Mouse (Mus musculus) thymus, postnatal 14 days (tissue): Measurements from ENCODE around the gene Endog.
"Not testable (repeated sequence)": the region's sequence is repeated elsewhere in the genome, so short reads cannot be mapped to it uniquely, and the experiment has no call there.

ENCODE experiments used
- DNase-seq: peaks from one replicate; pipeline ENCODE4 v3.0.0; 2021

Gene Endog

GRCm38 (mm10) chr2:30171997-30172382 lies 697 bp downstream of the Endog start:
- no peak for DNase-seq

- DNase-seq = no peak
Observed at GRCm38 (mm10) chr2:30173541-30174240, 2.4 kb downstream of the Endog start.

- no peak for DNase-seq
Observed at GRCm38 (mm10) chr2:30175897-30176296, 4.6 kb downstream of the Endog start.

- no peak for DNase-seq
Observed at GRCm38 (mm10) chr2:30176561-30176960, 5.3 kb downstream of the Endog start.

- peak; percentile 93 for DNase-seq
Observed at GRCm38 (mm10) chr2:30177700-30178675, 6.7 kb downstream of the Endog start, which contains the start of gene Spout1. Spout1 (minus strand) TSS chr2:30178459.

DNA sequence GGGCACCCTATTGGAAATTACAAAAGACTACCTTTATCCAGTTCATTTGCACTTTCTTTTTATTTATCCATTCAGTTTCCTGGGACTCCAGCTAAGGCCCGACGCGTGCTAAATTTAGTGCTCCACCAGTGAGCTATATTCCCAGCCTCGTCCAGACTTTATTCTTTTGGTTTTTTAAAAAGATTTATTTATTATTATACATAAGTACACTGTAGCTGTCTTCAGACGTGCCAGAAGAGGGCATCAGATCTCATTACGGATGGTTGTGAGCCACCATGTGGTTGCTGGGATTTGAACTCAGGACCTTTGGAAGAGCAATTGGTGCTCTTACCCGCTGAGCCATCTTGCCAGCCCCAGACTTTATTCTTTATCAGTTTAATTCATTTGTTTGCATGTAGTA lies 7.4 kb downstream of the Endog start:
- DNase-seq = not testable (repeated sequence)

GRCm38 (mm10) chr2:30182424-30182823 lies 11.1 kb downstream of the Endog start:
- DNase-seq = no peak

- DNase-seq = no peak
Observed at GRCm38 (mm10) chr2:30183721-30184120, 12.4 kb downstream of the Endog start.

DNA sequence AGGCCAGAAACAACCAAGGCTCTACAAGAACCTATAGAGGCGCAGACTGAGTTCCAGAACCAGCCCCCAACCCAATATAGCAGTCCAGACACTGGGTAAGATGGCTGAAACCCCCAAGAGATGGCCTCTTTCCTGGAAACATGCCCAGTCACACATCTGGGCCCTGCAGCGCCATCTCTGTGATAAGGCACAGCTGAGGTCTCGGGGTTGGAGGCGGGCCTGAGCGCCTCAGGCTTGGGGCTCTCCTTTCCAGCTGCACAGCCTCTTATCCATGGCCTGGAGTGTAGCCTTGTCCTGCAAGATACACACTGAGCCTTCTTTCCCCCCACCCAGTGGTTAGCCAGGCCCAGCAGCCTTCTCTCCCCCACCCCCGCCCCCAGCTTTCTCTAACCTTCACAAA lies 14.0 kb downstream of the Endog start:
- no peak for DNase-seq

DNA sequence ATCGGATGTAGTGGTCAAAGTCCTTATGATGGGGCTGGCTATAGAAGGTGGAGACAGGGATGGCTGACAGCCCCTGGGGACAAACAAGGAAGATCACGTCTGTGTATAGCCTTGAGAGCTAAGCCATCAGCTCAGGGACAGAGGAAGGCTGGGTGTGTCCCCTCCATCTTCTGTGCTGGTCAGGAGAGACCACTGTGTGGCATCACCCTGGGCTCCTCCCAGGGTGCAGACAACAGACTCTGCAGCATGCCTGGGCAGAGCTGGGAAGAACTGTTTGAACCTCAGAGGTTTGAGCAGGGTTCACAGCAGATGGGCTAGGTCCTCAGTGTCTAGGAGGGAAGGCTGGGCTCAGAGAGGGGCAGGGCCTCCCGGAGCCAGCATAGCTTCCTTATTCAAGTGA lies 14.4 kb downstream of the Endog start:
- no peak for DNase-seq

DNA sequence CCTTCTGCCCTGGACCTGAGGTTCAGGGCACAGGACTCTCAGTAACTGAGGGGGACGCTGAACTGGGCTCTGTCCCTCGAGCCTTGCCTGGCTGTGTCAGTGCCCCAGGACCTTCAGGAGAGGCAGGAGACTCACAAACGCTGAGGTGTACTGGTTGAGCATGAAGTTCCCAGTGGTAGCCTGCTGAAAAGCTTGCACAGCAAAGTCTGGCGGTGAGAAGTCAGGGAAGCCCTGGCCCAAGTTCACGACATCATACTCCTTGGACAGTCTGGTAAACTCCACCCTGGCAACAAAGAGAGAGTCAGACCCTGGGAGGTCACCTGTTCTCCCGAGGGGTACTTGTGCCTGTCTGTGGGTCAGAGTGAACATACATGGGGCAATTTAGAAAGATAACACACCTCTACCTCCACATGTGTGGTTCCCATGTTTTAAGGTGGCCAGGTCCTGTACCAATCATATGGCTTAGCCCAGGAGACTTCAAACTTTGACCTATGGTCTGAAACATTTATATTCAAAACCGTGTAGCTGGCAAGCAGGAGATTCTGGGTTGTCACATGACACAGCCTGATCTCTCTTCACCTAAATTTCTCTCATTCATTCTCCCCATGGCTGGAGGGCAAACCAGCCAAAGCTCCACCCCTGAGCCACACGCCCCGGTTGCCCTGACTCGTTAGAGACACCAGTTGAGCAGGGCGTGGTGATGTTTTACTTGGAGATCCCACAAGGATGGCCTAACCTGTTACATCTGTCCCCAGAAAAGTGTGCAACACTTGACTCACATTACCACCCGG lies 20.7 kb downstream of the Endog start:
- DNase-seq = no peak

DNA sequence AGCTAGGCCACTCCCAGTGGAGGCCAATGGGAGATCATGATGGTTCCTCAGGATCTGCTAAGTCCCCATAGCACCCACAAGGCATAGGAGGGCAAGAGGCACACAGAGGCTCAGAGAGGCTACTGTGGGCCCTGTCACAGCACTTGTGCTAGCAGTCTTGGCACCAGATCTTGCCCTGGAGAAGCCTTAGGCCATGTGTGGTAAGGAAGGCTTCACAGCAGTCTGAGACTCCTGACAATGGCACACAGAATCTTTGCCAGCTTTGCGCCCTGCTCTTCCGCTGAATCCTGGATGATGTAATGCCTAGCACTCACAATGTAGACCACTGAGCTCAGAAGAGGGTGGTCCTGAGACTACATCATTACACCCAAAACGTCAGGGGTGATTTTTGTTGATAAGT lies 23.4 kb downstream of the Endog start:
- no peak for DNase-seq

GRCm38 (mm10) chr2:30198021-30198420 lies 26.7 kb downstream of the Endog start:
- DNase-seq = no peak

GRCm38 (mm10) chr2:30199984-30200383 lies 28.7 kb downstream of the Endog start:
- DNase-seq = no peak

DNA sequence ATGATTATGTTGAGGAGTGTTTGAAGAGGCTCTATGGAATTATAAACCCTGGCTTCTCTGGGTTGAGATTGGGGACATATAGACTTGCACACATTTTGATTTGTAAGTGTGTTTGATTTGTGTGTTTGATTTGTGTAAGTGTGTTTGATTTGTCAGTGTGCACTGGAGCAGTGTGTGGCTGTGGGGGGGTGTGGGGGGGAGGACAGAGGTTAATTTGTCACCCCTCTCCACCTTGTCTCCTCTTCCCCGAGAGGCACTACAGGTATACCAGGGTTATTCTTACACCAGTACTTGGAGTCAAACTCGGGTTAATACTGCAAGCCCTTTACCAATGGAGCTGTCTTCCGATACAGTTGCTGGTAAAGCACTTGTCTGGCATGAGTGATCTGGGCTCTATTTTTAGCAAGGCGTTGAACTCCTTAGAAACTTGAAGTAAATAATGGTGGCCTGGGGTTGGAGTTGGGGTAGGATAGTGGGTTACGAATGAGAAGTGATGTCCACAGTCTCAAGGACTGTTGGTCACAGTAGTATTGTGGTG lies 29.2 kb downstream of the Endog start:
- no peak for DNase-seq

GRCm38 (mm10) chr2:30203439-30203838 lies 32.1 kb downstream of the Endog start:
- DNase-seq = peak; percentile 37

- DNase-seq = no peak
Observed at GRCm38 (mm10) chr2:30205255-30205628, 33.9 kb downstream of the Endog start.

- peak; percentile 93 for DNase-seq
Observed at GRCm38 (mm10) chr2:30205629-30206357, 34.5 kb downstream of the Endog start, which contains the start of gene Kyat1. Kyat1 (minus strand) TSS chr2:30205847.

DNA sequence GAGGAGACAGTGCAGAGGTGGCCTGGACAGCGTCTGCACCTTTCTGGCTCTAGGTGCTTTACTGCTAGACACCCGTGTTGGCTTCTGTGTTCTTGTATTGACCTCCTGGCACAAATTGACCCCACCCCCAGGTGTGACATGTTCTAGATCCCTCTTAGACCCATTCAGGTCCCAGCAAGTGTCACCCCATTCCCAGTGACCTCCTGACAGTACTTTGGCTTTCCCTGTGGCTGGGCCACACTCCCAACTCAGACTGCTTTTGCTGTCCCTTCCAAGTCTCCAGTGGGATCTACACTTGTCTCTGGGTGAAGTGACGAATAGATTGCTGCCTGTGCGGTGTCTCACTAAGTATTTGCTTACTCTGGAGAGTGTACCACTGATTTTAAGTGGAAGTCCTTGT lies 36.1 kb downstream of the Endog start:
- DNase-seq = no peak

DNA sequence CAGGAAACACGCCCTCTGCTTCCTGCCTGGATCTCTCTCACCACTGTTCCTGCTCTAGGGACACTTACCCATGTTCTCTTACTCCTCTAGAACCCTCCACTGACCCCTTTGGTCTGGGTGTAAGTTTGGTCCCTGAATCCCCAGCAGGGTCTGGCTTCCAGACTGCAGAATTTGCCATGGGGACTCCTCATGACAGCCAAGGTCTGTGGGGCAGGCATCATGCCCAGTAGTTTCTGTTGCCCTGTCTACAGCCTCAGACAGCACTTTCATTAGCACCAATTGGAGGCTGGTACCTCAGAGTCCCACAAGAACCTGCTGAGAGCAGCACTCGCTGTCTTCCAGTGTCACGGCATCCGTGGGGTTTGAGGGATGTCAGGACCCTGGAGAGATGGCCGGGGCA lies 36.6 kb downstream of the Endog start:
- DNase-seq = no peak

- no peak for DNase-seq
Observed at GRCm38 (mm10) chr2:30211408-30212168, 40.3 kb downstream of the Endog start.
